Mouse (Mus musculus) forebrain, embryonic 14.5 days (tissue): ENCODE measurements around the gene Ptprh. TPM values are rescaled to one million over a fixed set of nuclear protein-coding genes. Genes with fewer than 3 reads are reported as not detected.

Experiments
- ATAC-seq: fragments of 200-750 bp; cut with Nextera tagmentation; 2 replicates; pipeline ENCODE4 v1.8.0; 2017; ENCODE audit warnings: mild to moderate bottlenecking, moderate library complexity
- DNase-seq: peaks from one replicate; pipeline ENCODE4 v3.0.0-alpha.2; 2015; ENCODE audit warnings: low spot score
- H3K27ac ChIP-seq: fragments of 300-500 bp; sonication (generic); 2 replicates; pipeline ENCODE4 v1.5.1; 2014; ENCODE audit warnings: low read depth, mild to moderate bottlenecking, control low read depth, low read length, moderate library complexity
- H3K27me3 ChIP-seq: fragments of 300-500 bp; sonication (generic); replicated peaks from 2 replicates; pipeline ENCODE4 v1.6.1; 2014; ENCODE audit warnings: low read length, control low read depth, mixed read lengths; ENCODE audit not compliant: control insufficient read depth, insufficient read depth
- H3K36me3 ChIP-seq: fragments of 300-500 bp; sonication (generic); 2 replicates; pipeline ENCODE4 v1.6.1; 2014; ENCODE audit warnings: low read length, control low read depth; ENCODE audit not compliant: control insufficient read depth, insufficient read depth
- H3K4me1 ChIP-seq: fragments of 300-500 bp; sonication (generic); 2 replicates; pipeline ENCODE4 v1.6.1; 2014; ENCODE audit warnings: antibody characterized with exemption, low read length, control low read depth; ENCODE audit not compliant: control insufficient read depth, insufficient read depth
- H3K4me2 ChIP-seq: fragments of 300-500 bp; sonication (generic); 2 replicates; pipeline ENCODE4 v1.6.1; 2014; ENCODE audit warnings: mild to moderate bottlenecking, control low read depth, low read length
- H3K4me3 ChIP-seq: fragments of 300-500 bp; sonication (generic); 2 replicates; pipeline ENCODE4 v1.5.1; 2014; ENCODE audit warnings: low read depth, low read length, control low read depth
- H3K9ac ChIP-seq: fragments of 300-500 bp; sonication (generic); 2 replicates; pipeline ENCODE4 v1.6.1; 2014; ENCODE audit warnings: mild to moderate bottlenecking, low read length, control low read depth, moderate library complexity
- H3K9me3 ChIP-seq: fragments of 300-500 bp; sonication (generic); replicated peaks from 2 replicates; pipeline ENCODE4 v1.6.1; 2016; ENCODE audit warnings: low read length, control low read depth, mixed read lengths; ENCODE audit not compliant: control insufficient read depth
- WGBS: fragments of 180-500 bp; shearing (Covaris S2); extraction: QIAGEN DNeasy Blood & Tissue Kit; methylation state at CpG from one replicate; pipeline ENCODE4 v1.1.7; 2014; 5-methylcytosine and 5-hydroxymethylcytosine counted together
- microRNA-seq: library from miRNA; unstranded; fragments of <30 nt; microRNA quantifications from one replicate; pipeline ENCODE4, GENCODE M21; 2016
- polyA plus RNA-seq: library from polyadenylated mRNA; unstranded; fragments of >200 nt; fragmentation: Nextera tagmentation; extraction: Ambion mirVana; gene quantifications from 2 replicates; pipeline ENCODE4 v1.2.1, GENCODE M21; 2014

The Ptprh gene
- polyA plus RNA-seq, 1 experiment from 2014 or later = not detected

DNA sequence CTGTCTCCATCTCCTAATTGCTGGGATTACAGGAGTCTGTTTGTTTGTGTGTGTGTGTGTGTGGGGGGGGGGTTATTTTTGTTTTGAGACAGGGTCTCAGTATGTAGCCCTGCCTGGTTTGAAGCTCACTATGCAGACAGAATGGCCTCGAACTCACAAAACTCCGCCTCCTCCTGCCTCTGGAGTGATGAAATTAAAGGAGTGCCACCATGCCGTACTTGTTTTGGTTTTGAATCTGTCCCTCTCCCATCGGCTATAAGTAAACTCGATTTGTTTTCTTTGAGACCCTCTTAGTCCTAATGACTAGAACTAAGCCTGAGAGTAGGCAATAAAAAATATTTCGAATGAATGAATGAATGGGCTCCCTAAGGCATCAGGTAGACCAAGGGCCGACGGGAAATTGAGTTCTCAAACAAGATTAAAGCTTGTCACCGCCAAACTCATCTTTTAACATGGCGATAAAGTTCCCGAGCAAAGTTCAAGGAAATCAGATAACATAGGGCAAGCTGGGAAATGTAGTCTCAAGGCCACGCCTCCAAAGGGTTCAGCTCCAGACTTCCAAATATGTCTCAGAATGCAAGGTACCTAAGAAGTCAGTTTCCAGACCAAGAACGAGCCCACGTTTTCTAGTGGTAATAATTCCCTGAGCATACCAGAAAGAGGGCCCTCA is 101.3 kb downstream of the Ptprh start:
- Histone ChIP-seq H3K4me2 (peak overlapping the region; percentile 92), H3K9ac (peak overlapping the region; percentile 97), H3K4me3 (peak overlapping the region; percentile 89), H3K27me3 (no peaks in the 10 kb centered on the region), H3K4me1 (peaks cover 30% of the 10 kb centered on the region), H3K36me3 (0 out of 2 replicates have a peak, but pooled peaks cover 2% of the 10 kb centered on the region), H3K27ac (0 out of 2 replicates have a peak overlapping the region, but pooled peaks have one; percentile 85), H3K9me3 (no peaks in the 10 kb centered on the region)
- 11% methylated on average over 14 of the region's 14 CpGs for WGBS
- DNase-seq (peak; percentile 72), ATAC-seq (peak; percentile 5)

DNA sequence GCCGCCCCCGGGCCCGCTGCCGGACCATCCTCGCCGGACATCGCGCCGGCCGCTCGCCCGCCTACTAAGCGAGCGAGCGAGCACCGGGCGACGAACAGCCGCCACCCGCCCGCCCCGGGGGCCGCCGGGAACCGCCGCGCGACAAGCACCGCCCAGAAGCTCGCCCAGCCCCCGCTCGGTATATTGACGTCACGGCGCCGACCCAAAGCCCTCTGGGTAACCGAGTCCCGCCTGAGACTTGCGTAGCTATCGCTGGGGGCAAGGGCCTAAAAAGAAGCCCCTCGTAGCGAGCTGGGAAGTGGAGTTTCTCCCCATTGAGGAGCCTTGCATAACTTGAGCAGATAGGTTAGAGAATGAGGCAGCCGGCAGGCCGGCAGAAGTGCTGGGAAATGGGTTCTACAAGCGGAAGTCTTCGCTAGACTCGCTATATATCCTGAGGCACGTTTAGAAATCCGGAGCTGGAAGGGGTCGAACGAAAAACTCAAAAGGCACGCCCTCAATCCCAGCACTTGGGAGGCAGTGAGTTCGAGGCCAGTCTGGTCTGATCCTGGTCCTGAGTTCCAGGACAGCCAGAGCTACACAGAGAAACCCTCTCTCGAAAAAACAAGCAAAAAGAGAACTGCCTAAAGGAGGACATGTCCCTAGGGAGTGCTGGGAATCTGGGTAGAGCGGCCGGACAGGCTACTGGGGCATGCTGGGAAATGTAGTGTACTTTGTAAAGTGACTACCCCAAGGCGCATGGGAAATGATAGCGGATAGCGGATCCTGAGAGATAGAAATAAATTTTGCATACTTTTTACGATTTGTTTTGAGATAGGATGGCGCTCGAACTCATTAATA is 102.1 kb downstream of the Ptprh start, which contains the start of gene Ppp1r12c:
Gene Ppp1r12c, minus strand, starts transcription at position 123 of the 840 bp plus-strand sequence.
- under 1% methylated on average over 62 of the region's 62 CpGs for WGBS
- peaks cover 30% of the 10 kb centered on the region for H3K4me1 ChIP-seq

DNA sequence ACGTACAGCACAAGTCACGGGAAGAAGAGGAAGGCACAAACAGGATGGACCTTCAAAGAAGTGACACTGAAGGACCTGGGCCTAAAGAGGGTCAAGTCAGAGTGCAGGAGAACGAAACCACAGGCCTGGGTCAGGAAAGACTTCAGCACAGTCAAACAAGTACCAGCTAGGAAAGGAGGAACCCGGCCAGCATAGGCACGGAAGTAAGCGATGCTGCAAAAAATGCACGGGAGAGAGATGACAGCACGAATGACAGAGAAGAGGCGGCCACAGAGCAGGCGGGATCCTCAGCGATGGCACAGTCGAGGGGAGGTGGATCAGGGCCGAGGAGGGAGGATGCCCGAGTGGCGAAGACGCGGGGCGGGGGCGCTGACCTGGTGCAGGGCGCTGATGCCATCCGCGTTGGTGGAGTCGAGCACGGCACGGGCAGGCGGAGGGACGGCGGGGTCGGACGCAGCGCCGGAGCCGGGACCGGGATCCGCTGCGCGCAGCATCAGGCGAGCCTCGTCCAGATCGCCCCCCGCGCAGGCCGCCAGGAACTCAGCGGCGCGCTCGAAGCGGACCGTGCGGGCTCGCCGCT is 102.9 kb downstream of the Ptprh start:
- peak; percentile 51 for ATAC-seq
- Histone ChIP-seq H3K27ac (peak overlapping the region; percentile 85), H3K4me1 (peaks cover 30% of the 10 kb centered on the region), H3K9me3 (no peaks in the 10 kb centered on the region), H3K9ac (peak overlapping the region; percentile 97), H3K36me3 (peaks cover 15% of the 10 kb centered on the region), H3K4me3 (peak overlapping the region; percentile 89), H3K27me3 (no peaks in the 10 kb centered on the region), H3K4me2 (peak overlapping the region; percentile 92)
- peak; percentile 10 for DNase-seq
- under 1% methylated on average over 23 of the region's 52 CpGs for WGBS

More for the DNA sequence above, 102.1 kb downstream of the Ptprh start, which contains the start of gene Ppp1r12c:
- peak within 1 kb of the TSS; percentile 85 for H3K27ac ChIP-seq
- peak within 1 kb of the TSS; percentile 92 for H3K4me2 ChIP-seq
- ATAC-seq (peak; percentile 96), DNase-seq (peak; percentile 97)
- H3K9me3 ChIP-seq = no peaks in the 10 kb centered on the region
- peaks cover 9% of the 10 kb centered on the region for H3K36me3 ChIP-seq
- peak within 1 kb of the TSS; percentile 97 for H3K9ac ChIP-seq
- H3K27me3 ChIP-seq = no peaks in the 10 kb centered on the region
- H3K4me3 ChIP-seq = peak within 1 kb of the TSS; percentile 89

DNA sequence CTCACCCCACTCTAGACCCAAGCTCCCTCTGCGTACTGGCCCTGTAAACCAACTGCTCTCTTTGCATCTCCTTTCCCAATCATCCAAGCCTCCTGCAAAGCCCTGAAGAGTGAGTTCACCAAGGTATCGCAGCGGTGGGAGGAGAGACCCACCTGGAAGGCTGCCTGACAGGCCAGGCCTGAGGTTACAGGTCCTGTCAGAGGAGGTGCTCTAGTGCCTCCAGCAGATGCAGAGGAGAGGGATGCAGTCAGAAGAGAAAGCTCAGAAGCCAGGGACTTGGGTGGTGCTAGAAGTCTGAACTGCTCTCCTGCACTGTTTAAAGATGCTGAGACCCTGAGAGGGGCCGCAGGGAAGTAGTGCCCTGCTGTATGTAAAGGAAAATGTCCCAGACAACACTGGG is 104.8 kb downstream of the Ptprh start:
- Histone ChIP-seq H3K27ac (no peak overlapping the region), H3K36me3 (peaks cover 34% of the 10 kb centered on the region), H3K4me1 (peaks cover 30% of the 10 kb centered on the region), H3K4me3 (no peak overlapping the region), H3K27me3 (no peaks in the 10 kb centered on the region), H3K9me3 (no peaks in the 10 kb centered on the region), H3K9ac (peak overlapping the region; percentile 29), H3K4me2 (no peak overlapping the region)
- DNase-seq = no peak
- WGBS = 94% methylated on average over 4 of the region's 4 CpGs
- no peak for ATAC-seq

Small RNA genes within 50 kb of the gene (microRNA-seq; reads per million reads assigned to microRNA genes)
- gene Gm23577 = not detected

Other genes starting within 250 kb of the Ptprh start
- gene Gp6, start 206.3 kb downstream of the Ptprh start, polyA plus RNA-seq = not detected in 2 replicates
- gene Rdh13, start 158.4 kb downstream of the Ptprh start, polyA plus RNA-seq = 30.1 and 37.9 TPM in 2 replicates
- gene Eps8l1, start 143.4 kb downstream of the Ptprh start, polyA plus RNA-seq = 2.9 and 5.6 TPM in 2 replicates
- 29.4 and 32.1 TPM in 2 replicates for gene Ppp1r12c, start 102.4 kb downstream of the Ptprh start, polyA plus RNA-seq
- gene Tnnt1, start 87.7 kb downstream of the Ptprh start, polyA plus RNA-seq = 1.4 and 2.3 TPM in 2 replicates
- 0.81 and 1.7 TPM in 2 replicates for gene Tnni3, start 79.8 kb downstream of the Ptprh start, polyA plus RNA-seq
- gene Dnaaf3, start 71.6 kb downstream of the Ptprh start, polyA plus RNA-seq = 0.55 and 0.72 TPM in 2 replicates
- gene Syt5, start 56.5 kb downstream of the Ptprh start, polyA plus RNA-seq = 133 and 153 TPM in 2 replicates
- 2.4 and 2.6 TPM in 2 replicates for gene Tmem86b, start 27.4 kb upstream of the Ptprh start, polyA plus RNA-seq
- 4.4 and 5.3 TPM in 2 replicates for gene Ppp6r1, start 55.0 kb upstream of the Ptprh start, polyA plus RNA-seq
- gene Hspbp1, start 81.0 kb upstream of the Ptprh start, polyA plus RNA-seq = 141 and 156 TPM in 2 replicates
- 7.9 and 8.0 TPM in 2 replicates for gene Brsk1, start 86.6 kb upstream of the Ptprh start, polyA plus RNA-seq
- 0.12 TPM in 1 of 2 replicates, not detected in the other for gene Tmem150b, start 121.2 kb upstream of the Ptprh start, polyA plus RNA-seq
- 54.6 and 57.1 TPM in 2 replicates for gene Kmt5c, start 136.1 kb upstream of the Ptprh start, polyA plus RNA-seq
- gene Cox6b2, start 149.1 kb upstream of the Ptprh start, polyA plus RNA-seq = 11.7 and 13.1 TPM in 2 replicates
- gene Fam71e2, start 167.3 kb upstream of the Ptprh start, polyA plus RNA-seq = not detected in 2 replicates
- 0.21 and 0.32 TPM in 2 replicates for gene Il11, start 178.8 kb upstream of the Ptprh start, polyA plus RNA-seq
- not detected in 2 replicates for gene Tmem190, start 178.9 kb upstream of the Ptprh start, polyA plus RNA-seq
- gene Tmem238, start 185.6 kb upstream of the Ptprh start, polyA plus RNA-seq = 1.5 and 1.7 TPM in 2 replicates
- 179 and 182 TPM in 2 replicates for gene Rpl28, start 188.8 kb upstream of the Ptprh start, polyA plus RNA-seq
- gene Ube2s, start 208.5 kb upstream of the Ptprh start, polyA plus RNA-seq = 378 and 472 TPM in 2 replicates
- gene Shisa7, start 240.7 kb upstream of the Ptprh start, polyA plus RNA-seq = 5.8 and 7.7 TPM in 2 replicates